Mouse (Mus musculus) cerebellum, postnatal 4 days (tissue): ENCODE results near the gene Mrpl1.

ENCODE experiments used
- DNase-seq, 2 experiments: peaks; one replicate each; pipeline ENCODE4 v3.0.0; 2022; ENCODE audit warnings: low spot score in 2 of 2, mixed read lengths in 1 of 2

Gene Mrpl1

DNA sequence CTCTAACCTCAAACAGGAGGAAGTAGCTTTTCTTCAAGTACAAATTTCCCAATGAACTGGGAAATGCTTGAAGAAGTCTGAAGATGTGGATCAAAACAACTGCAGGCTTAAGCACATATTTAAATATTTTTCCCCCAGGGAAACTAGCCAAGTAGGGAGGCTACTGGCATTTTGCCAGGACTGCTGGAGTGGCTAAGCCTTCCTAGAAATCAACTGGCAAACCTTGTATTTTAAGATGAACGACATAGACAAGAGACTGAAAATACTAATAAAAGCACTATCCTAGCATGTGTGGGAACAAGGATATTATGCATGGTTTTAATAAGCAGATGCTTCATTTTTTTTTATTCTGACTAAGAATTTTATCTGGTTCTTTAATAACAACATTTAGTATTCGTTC, 2.4 kb upstream of the Mrpl1 start:
- peak in 1 of 2 experiments; percentile 18 for DNase-seq

DNA sequence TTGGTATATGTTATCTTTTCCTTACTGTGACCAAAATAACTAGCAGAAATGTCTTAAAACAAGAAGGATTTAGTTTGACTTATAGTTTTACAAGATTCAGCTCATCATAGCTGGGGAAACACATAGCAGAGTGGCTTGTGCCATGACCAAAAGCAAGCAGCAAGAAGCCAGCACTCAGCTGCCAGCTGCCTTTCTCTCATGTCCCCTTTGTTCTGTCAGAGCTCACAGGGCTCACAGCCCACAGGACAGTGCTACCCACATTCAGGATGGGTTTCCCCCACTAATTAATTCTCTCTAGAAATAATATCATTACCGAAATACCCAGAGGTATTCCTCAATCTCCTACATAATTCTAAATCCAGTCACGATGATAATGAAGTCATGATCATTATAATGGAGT, 1.8 kb upstream of the Mrpl1 start:
- no peak for DNase-seq

DNA sequence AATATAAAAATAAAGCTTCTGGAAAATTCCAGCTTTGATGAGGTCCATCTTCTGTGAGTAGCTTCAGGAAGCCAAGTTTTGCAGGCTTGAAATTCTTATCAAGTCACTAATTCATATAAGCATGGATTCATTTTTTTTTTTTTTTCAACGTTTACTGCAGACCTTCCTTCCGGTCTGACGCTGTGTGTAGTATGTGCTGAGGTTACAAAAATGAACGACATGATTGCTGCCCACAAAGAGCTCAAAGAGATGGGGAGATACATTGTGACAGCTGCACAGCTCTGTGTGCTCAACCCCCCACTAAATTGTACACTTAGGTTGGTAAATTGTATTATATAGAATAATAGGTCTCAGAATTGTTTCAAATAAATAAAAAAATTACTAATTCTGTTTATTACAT, 750 bp upstream of the Mrpl1 start:
- DNase-seq: no peak

DNA sequence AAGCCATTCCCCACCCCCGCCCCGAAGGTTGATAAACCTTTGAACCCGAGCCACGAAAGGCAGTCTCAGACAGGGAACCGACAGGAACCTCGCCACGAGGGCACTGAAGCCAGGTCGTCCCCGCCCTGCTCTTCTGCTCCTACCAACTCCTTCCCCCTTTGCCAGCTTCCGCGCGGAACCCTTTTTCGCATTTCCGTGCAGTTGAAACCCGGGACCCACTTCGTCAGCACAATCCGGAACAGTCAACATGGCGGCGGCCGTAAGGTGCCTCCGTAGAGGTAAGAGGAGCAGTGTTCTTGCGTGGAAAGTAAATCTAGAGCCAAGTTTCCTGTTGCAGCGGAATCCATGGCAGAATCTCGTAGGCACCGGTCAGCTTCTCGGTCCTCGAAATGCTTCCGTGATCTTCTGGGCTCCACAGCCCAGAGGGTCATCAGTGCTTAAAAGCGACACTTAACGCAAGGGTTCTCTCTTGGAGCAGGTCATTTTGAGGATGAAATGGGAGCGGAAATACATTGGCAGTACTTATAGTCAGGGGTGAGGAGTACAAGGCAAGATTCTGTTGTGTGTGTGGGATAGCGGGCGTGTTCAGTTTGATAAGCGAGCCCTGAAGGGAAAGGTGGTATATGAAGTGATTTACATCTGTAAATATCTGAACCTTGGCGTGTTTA, 757 bp downstream of the Mrpl1 start:
- DNase-seq: peak; percentile 85 to 92

DNA sequence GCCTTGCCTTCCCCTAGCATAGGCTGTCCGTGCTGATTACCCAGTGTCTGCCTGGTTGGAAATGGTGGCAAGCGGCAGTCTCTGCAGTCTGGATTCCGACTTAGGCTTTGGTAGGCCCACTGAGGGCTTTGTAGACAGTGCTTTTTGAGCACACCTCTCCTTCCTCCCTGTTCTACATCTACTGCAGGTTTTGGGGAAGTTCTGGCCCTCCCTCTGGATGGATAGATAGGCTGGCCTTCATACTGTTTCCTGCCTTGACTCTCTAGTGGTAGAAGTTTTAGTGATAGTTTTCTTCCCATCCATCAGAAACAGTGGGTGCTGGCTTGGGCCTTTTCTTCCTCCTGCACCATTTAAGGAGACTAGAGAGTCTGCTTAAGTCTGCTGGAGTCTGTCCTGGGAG, 9.4 kb downstream of the Mrpl1 start:
- no peak for DNase-seq

DNA sequence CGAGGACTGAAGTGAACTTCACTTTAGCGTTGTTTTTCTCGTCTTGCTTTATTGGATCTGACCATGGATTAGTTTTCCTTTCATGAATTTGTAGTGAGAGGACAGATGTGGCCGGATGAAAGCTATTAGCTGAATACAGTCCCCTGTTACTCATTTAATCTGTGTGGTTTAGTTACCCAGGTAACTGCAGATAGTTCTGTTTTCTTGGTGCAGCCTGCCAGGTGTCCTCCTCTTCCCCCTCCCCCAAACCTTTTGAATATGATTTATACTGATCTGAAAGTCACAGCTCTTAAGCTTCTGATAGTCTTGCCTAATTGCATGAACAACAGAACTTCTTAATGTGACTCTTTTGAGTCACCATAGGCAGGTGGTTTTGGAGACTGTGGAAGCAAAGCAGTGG, 10.2 kb downstream of the Mrpl1 start:
- DNase-seq: no peak

DNA sequence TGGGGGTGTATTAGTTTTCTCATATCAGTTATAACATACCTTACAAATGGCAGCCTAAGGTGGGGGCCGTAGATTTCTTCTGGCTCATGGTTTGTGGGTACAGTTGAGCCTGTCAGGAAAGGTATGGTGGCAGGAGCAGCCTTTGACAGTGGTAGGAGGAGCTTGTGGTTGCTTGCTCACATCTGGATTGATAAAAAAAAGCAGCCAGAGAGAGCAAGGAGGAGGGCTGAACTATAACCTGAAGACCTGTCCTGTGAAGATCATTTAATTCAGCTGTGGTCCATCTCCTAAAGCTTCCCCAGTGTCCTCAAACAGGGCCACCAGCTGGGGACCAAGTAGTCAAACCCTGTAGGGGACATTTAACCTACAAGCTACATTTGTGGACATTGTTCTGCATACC, 12.0 kb downstream of the Mrpl1 start:
- no peak for DNase-seq

DNA sequence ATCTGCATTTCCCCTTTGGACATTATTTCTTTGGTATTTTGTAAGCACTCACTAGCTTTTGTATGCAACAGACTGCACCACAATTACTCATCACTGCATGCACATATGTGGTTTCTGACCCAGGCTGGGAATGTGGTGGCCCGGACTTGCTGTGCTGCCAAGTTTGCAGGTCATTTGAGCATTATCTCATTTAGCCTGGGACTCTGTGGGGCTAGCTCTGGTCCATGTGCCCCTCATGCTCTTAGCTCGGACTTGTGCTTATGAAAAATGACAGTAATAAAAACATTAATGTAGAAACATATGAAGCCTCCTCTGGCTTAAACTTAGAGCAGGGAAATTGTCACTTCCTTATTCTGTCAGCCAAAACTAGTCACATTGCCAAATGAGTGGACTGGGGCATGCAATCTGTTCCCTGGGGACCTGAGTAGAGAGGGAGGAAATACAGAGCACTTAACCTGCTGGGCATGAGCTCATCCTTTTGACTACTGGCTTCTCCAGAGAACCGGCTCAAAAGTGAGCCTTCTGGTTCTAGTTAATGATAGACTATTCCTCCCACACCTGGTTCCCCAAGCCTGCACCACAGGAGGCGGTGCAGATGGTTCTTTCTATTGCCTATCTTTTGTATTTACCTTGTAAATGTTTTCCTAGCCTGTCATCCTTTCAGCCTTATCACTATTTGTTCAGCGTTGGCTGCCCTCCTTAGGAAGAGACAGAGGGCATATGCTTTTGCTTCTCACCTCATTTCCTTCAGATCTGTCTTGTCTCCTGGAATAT, 12.7 kb downstream of the Mrpl1 start:
- no peak for DNase-seq

DNA sequence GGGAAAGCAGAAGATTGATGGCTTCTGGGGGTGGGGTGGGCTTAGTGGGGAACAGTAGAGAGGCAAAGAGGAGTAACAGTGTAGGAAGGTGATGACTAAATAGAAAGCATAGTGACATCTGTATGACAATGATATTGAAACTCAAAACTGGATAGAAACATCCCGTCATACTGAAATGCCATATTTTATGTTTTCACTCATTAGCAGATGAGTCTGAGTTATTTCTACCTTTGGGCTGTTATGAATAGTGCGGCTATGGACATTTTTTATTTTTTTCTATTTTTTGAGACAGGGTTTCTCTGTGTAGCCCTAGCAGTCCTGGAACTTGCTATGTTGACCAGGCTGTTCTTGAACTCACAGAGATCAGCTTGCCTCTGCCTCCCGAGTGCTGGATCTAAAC, 13.7 kb downstream of the Mrpl1 start:
- no peak for DNase-seq

DNA sequence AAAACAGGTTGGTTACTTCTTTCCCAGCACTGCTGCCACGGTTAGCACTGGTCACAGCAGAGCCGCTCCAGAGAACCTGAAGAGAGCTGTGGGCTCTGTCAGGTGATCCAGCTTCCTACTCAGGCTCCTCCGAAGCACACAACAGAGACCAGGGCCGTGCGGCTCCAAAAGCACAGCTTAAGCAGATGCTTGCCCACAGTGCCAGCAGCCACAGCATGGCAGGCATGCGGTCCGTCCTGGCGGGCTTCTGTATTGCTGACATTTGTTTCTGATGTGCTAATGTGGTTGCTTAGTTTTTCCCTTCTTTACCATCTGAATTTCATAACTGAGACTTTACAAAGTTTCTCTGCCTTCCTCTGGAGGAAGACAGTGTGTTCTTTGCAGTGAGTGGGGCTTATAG, 17.2 kb downstream of the Mrpl1 start:
- DNase-seq: no peak

DNA sequence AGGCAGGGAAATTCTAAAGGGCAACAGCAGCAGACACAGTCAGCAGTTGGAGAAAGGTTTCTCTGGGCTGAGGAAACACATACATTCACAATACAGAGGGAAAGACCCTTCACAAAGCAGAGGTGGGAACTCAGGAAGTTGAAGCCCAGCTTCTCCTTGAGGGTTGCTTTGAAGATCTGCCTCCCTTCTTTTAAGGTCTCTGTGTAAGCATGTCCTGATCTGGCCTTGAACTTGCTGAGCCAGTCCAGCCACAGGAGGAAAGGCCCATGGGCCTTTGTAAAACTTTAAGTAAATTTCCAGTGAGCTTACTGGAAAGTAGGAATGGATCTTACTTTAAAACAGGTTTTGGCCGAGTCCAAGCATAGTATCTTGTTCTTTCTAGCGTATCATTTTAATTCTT, 19.7 kb downstream of the Mrpl1 start:
- no peak for DNase-seq

DNA sequence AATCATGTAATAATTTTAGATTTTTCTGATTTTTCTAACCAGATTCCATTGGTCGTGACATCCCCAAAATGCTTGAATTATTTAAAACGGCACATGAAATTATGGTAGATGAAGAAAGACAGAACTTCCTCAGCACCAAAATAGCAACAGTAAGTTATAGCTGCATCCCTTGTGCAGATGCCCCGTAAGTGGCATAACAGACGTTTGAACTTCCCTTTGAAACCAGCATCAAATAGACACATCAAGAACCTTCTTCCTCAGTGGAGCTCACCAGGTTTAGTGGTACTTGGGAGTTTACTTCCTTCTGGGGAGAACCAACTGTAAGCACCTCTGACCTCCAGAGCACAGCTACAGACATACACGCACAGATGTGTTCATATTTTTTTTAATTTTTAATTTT, 29.5 kb downstream of the Mrpl1 start:
- DNase-seq: no peak

DNA sequence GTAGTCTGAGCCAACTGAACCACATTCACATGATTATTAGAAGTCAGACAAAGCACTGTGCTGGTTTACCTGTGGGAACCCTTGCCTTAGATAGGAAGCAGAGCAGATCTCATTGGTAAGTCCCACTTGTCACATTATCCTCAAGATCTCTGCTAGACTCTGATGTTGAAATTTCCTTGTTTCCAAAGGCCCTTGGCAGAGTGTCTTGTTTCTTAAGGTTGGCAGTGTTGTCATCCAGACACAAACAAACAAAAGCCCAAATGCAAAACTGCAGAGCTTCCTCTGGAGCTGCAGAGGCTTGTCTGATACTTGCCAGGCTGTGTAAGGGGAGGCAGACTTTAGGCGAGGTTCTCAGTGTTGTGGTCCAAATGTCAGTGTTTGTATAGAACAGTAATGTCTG, 31.6 kb downstream of the Mrpl1 start:
- no peak for DNase-seq

DNA sequence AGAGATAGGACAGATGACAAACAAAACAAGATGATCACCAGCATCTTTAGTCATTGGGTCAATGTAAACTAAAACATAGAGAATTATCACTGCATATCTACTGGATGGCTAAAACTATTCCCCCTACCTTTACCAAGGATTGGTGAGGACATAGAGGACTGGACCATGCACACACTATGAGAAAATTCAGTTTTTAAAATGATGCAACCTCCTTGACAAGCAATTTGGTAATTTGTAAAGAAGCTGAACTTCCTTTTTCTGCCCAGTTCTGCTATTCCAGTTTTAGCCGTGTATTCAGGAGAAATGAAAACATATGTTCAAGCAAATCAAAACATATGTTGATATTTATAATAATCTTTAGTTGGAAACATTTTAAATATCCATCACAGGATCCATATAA, 35.2 kb downstream of the Mrpl1 start:
- no peak for DNase-seq

DNA sequence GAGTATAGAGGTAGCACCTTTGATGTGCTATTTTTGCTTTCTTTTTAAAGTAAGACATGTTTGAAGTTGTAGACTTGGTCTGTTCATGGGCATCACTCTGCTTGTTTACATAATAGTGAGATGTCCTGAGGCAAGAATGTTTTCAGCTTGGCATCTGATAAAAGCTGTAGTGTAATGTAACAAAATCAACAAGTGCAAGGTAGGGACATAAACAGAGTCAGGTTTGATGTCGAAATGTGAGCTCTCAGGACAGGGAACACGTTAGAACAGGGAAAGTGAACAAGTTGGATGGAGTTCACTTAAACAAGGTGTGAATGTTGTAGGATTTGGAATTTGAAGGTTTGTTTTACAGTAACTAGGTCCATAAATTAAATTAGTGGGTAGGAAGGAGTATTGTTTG, 44.7 kb downstream of the Mrpl1 start:
- DNase-seq: no peak

DNA sequence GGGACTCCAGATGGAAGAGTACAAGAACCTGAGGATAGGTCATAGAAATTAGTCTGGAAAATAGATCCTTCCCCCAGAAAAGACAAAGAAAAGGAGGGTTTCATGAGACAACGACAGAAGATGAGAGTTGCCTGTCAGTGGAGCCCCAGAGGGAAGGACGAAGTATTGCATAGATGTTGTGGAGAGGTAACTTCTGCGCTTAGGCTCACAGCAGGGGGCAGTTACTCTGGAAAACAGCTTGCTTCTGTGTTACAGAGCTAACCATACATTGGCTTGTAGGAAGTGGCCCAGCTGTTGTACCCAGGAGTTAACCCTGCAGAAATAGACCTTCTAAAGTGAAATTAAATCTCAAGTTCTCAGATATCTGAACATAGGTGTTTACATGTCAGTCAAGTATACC, 45.9 kb downstream of the Mrpl1 start:
- DNase-seq: no peak

DNA sequence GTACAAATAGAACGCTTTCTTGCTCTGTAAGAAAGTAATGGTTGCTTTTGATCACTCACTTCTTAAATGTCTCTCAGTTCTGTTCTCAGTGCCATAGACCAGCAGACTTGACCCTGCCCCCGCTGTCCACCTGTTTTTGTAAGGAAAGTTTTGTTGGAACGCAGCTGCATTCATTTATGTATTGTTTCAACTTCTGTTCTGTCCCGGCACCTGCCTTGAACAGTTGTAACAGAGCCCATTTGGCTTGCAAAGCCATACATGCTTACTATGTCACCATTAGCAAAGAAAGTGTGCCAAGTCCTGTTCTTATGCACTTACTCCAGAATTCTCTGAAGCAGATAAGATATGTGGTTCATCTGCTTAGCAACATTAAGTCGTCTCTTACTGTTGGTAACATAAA, 48.9 kb downstream of the Mrpl1 start:
- no peak for DNase-seq

DNA sequence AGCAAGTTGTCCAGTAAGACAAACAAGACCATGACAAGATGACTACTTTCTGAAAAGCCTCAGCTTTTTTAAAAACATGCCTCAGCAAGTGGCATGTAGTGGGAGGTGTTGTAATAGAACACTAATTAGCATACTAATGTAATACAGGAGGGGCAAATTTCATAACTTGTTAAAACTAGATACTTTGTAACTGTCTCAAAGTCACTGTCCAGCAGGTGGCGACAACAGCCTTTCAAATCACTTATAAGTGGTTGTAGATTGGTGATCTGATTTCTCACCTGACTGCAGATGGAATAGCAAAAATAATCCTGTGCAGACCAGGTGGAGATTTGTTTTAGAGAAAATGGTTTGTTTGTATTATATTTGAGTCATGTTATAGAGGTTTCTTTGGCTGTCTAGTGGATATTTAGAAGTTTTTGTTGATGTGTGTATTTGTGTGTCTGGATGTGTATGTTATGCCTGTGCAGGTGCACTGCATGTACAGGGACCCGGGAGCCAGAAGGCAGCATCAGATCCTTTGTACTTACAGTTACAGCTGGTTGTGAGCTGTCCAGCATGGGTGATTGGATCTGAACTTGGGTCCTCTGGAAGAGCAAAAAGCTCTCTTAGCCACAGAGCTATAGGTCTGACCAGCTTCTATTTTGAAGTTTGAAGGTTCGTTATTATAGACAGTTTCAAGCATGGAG, 57.9 kb downstream of the Mrpl1 start:
- peak; percentile 57 to 67 for DNase-seq

DNA sequence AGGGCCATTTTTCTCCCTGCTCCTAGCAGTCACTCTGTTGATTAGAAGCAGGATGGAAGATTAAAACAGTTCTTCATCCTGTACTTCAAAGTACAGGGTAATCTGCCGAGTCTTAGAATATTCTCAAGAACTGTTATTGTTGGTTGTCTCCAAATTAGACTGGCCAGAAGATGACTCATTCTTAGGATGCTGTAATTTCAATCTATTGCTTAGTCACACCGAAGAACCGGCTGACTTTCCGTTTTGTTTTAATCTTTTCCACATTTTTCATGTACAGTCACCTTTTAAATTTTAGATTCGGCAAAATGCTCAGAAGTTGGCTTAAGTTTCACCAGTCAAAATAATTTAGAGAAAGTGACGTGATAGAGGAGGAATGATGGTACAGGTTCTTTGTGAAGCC, 61.8 kb downstream of the Mrpl1 start:
- DNase-seq: no peak

DNA sequence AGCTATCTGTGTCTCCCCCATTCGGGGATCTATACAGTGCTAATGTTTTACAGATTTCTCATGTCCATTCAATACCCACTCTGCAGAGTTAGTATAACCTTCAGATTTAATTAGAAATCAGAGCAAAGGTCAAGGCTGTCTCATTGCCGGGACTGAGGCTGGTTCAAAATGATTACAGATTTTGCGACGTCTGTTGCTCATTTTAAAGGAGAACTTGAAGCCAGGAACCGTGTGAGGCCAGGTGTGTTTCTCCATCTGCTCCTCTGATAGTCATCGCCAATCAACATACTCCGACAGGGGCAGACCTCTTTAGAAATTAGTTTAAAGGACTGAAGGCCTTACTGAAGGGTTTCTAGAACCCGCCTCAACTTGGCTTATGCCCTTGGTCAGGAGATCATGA, 96.5 kb downstream of the Mrpl1 start:
- no peak for DNase-seq

DNA sequence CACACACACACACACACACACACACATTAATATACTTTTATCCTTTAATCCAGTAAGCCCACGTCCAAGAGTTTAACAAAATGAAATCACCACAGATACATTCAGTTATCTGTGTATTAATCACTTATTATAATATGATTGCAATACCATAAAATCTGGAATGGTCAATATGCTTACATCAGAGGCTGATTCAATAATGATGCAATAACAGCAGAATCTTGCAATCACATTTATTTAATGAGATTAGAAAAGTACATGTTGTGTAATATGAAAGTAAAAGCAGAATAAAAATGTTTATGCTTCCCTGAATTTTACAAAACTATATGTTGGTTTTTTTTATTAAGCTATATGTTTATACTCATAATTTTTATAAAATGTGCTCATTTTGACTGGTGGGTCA, 97.0 kb downstream of the Mrpl1 start:
- DNase-seq: no peak

DNA sequence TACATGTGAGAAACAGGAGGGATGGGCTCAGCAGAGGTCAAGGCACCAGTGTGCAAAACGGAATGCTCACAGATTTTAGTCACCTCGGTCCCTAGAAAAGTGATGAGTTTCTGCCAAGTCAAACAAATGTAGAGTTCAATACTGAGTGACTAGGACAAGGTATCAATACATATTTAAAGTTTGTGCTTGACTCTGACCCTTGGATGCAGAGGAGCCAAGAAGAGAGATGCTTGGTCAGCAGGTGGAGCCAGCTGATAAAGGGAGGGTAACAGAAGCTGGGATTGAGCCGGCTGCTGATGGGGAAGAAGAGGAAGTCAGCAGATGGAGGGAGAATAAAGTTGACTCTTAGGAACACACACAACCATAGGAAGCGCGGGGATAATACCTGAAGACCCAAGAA, 97.5 kb downstream of the Mrpl1 start:
- no peak for DNase-seq

DNA sequence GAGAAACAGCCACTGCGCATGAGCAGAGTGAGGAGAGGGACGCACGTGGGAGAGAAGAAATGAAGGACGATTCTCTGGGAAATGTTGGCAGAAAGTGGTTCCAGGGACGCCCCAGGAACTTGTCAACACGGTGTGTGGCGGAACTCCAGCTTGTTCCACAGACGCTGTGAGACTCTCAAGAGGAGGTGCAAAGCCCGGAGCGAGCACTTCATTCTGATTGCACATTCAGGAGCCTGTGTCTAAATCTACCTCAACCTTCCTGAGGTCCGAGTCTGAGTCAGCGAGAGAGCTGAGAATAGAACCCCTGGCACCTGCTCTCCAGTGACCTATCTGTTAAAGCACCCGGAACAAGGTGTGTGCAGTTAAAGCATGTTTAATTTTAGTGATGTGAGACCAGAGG, 98.8 kb downstream of the Mrpl1 start:
- DNase-seq: no peak
